ENCODE assay signal across 8 mouse cellular contexts in the genomic region with DNA sequence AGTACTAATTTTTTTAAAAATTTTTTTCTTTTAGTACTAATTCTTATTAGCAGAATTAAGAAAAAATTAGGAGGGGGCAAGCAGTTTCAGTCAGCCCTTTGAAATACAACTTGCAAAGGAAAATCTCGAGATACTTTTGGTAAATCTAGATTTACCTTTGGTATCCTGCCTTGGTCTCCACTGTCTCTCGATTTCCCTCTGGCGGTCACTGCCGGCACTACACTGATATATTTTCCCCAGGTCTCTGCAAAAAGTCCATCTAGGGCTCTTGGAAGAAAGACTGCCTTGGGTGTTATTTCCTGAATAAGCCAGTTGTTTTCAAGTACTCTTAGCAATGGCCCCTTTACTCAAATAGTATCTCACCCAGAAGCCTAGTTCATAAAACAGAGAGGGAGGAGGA.
DNase-seq lines count a peak whose midpoint lies in the region.

No protein-coding gene starts in this region.

- intact Hi-C loops in gastrocnemius, postnatal 14 days (cut with DNase I; ENCODE audit: low total_unique reads) = no loop called here

- peak; percentile 71 for DNase-seq in CD4-positive helper T cell, adult 2 months (ENCODE audit: low read depth, low spot score)
- DNase-seq in WW6 (ENCODE audit: low read depth, low spot score) = peak; percentile 16
- DNase-seq in cerebellum, postnatal 25 days = peak; percentile 84 to 88
- peak; percentile 70 for DNase-seq in gastrocnemius, postnatal 14 days
- peak; percentile 64 to 88 for DNase-seq in layer of hippocampus, adult 8-10 months (ENCODE audit: low spot score in 2 of 2)
- peak; percentile 52 for DNase-seq in lung, postnatal 25 days (ENCODE audit: low spot score)
- DNase-seq in right cerebral cortex, postnatal 10 days (ENCODE audit: low spot score in 2 of 2) = peak; percentile 85 to 92
- DNase-seq in urinary bladder, postnatal 25 days (ENCODE audit: low spot score) = peak; percentile 80

Comparison
In these comparisons a context has a peak if more than half of its experiments do, and no peak if none do; other contexts are left out.
1. Peak in every context shown above with its lines: DNase-seq.
2. DNase-seq: peak in every context shown above with its lines; median percentile 88 in right cerebral cortex, postnatal 10 days; 86 in cerebellum, postnatal 25 days; 80 in urinary bladder, postnatal 25 days; 76 in layer of hippocampus, adult 8-10 months; 71 in CD4-positive helper T cell, adult 2 months; 70 in gastrocnemius, postnatal 14 days; 52 in lung, postnatal 25 days; 16 in WW6.